Mouse (Mus musculus): ENCODE measurements around the gene Ddo. TPM values are rescaled to one million over a fixed set of nuclear protein-coding genes. Genes with fewer than 3 reads are reported as not detected.

Ddo gene
- polyA plus RNA-seq (2012; rRNA removed): 0.23 and 0.46 TPM in 2 replicates

GRCm38 (mm10) chr10:40629656-40630311, at the start of gene Ddo:
Ddo (plus strand) TSS chr10:40630011.

GRCm38 (mm10) chr10:40683092-40683867, 53.5 kb downstream of the Ddo start, which contains the start of gene Mettl24:
Mettl24 (plus strand) TSS chr10:40683282.

Other genes with a start within 250 kb of the Ddo start
- not detected in 2 replicates for gene Slc22a16, start 59.7 kb upstream of the Ddo start, polyA plus RNA-seq (2012; rRNA removed)
- gene Mettl24, start 53.3 kb downstream of the Ddo start, polyA plus RNA-seq (2012; rRNA removed): 0.62 and 0.66 TPM in 2 replicates